Mouse (Mus musculus): Measurements from ENCODE around the gene Gm960. TPM values are rescaled to one million over a fixed set of nuclear protein-coding genes. Genes with fewer than 3 reads are reported as not detected.
A peak's percentile ranks its signal among the peaks of the same experiment; 100 is the strongest.

The Gm960 gene
- polyA plus RNA-seq, 1 experiment: 4.9 TPM

- no peaks in the 10 kb centered on the region; the same call in 1 of the 2 replicates for H3K36me3 ChIP-seq (ENCODE audit: control insufficient read depth, insufficient read depth, low read length)
- no peak overlapping the region for H3K27ac ChIP-seq (ENCODE audit: control insufficient read depth, insufficient read depth, low read depth, low read length)
- TF ChIP-seq CTCF (IDR thresholded peaks at IDR 0.05; ENCODE audit: control insufficient read depth, insufficient read depth, insufficient replicate concordance, low read depth, low read length) (no peak), POLR2A (IDR thresholded peaks at IDR 0.05; ENCODE audit: control insufficient read depth, low read depth, low read length) (no peak)
- no peaks in the 10 kb centered on the region for H3K27me3 ChIP-seq (ENCODE audit: control insufficient read depth, insufficient read depth, low read length)
- no peak overlapping the region for H3K4me3 ChIP-seq (ENCODE audit: control insufficient read depth, low read depth, low read length)
- H3K4me1 ChIP-seq (ENCODE audit: control insufficient read depth, insufficient read depth, low read length): peaks cover 16% of the 10 kb centered on the region
Measured at GRCm38 (mm10) chr19:4616546-4616945, 81.9 kb downstream of the Gm960 start.

GRCm38 (mm10) chr19:4615151-4616093 is 83.0 kb downstream of the Gm960 start, which contains the start of gene Lrfn4:
Gene Lrfn4 (minus strand): TSS chr19:4615667.
- no peaks in the 10 kb centered on the region for H3K27me3 ChIP-seq (ENCODE audit: control insufficient read depth, insufficient read depth, low read length)
- H3K36me3 ChIP-seq (ENCODE audit: control insufficient read depth, insufficient read depth, low read length): no peaks in the 10 kb centered on the region; the same call in 1 of the 2 replicates
- H3K4me1 ChIP-seq (ENCODE audit: control insufficient read depth, insufficient read depth, low read length): peaks cover 16% of the 10 kb centered on the region
- TF ChIP-seq POLR2A (IDR thresholded peaks at IDR 0.05; ENCODE audit: control insufficient read depth, low read depth, low read length) (peak; percentile 18; the same call in 1 of the 2 replicates), CTCF (IDR thresholded peaks at IDR 0.05; ENCODE audit: control insufficient read depth, insufficient read depth, insufficient replicate concordance, low read depth, low read length) (no peak)
- peak within 1 kb of the TSS; percentile 83 for H3K4me3 ChIP-seq (ENCODE audit: control insufficient read depth, low read depth, low read length)
- H3K27ac ChIP-seq (ENCODE audit: control insufficient read depth, insufficient read depth, low read depth, low read length): peak within 1 kb of the TSS; percentile 21; the same call in 1 of the 2 replicates

- Histone ChIP-seq H3K4me1 (ENCODE audit: control insufficient read depth, insufficient read depth, low read length) (peaks cover 16% of the 10 kb centered on the region), H3K27me3 (ENCODE audit: control insufficient read depth, insufficient read depth, low read length) (no peaks in the 10 kb centered on the region), H3K27ac (ENCODE audit: control insufficient read depth, insufficient read depth, low read depth, low read length) (no peak overlapping the region), H3K4me3 (ENCODE audit: control insufficient read depth, low read depth, low read length) (peak overlapping the region; percentile 83), H3K36me3 (ENCODE audit: control insufficient read depth, insufficient read depth, low read length) (no peaks in the 10 kb centered on the region)
- TF ChIP-seq CTCF (IDR thresholded peaks at IDR 0.05; ENCODE audit: control insufficient read depth, insufficient read depth, insufficient replicate concordance, low read depth, low read length) (no peak), POLR2A (IDR thresholded peaks at IDR 0.05; ENCODE audit: control insufficient read depth, low read depth, low read length) (no peak)
Measured at GRCm38 (mm10) chr19:4614305-4615150, 83.9 kb downstream of the Gm960 start.

- no peaks in the 10 kb centered on the region for H3K27me3 ChIP-seq (ENCODE audit: control insufficient read depth, insufficient read depth, low read length)
- peaks cover 16% of the 10 kb centered on the region for H3K4me1 ChIP-seq (ENCODE audit: control insufficient read depth, insufficient read depth, low read length)
- no peaks in the 10 kb centered on the region for H3K36me3 ChIP-seq (ENCODE audit: control insufficient read depth, insufficient read depth, low read length)
- no peak overlapping the region for H3K27ac ChIP-seq (ENCODE audit: control insufficient read depth, insufficient read depth, low read depth, low read length)
- no peak overlapping the region for H3K4me3 ChIP-seq (ENCODE audit: control insufficient read depth, low read depth, low read length)
- no peak for TF ChIP-seq CTCF (IDR thresholded peaks at IDR 0.05; ENCODE audit: control insufficient read depth, insufficient read depth, insufficient replicate concordance, low read depth, low read length)
- TF ChIP-seq POLR2A (IDR thresholded peaks at IDR 0.05; ENCODE audit: control insufficient read depth, low read depth, low read length): no peak
Measured at GRCm38 (mm10) chr19:4613464-4614304, 84.8 kb downstream of the Gm960 start.

- H3K27me3 ChIP-seq (ENCODE audit: control insufficient read depth, insufficient read depth, low read length): no peaks in the 10 kb centered on the region
- no peak overlapping the region for H3K27ac ChIP-seq (ENCODE audit: control insufficient read depth, insufficient read depth, low read depth, low read length)
- TF ChIP-seq CTCF (IDR thresholded peaks at IDR 0.05; ENCODE audit: control insufficient read depth, insufficient read depth, insufficient replicate concordance, low read depth, low read length): no peak
- no peak for TF ChIP-seq POLR2A (IDR thresholded peaks at IDR 0.05; ENCODE audit: control insufficient read depth, low read depth, low read length)
- H3K4me3 ChIP-seq (ENCODE audit: control insufficient read depth, low read depth, low read length): no peak overlapping the region
- no peaks in the 10 kb centered on the region for H3K36me3 ChIP-seq (ENCODE audit: control insufficient read depth, insufficient read depth, low read length)
- peaks cover 16% of the 10 kb centered on the region for H3K4me1 ChIP-seq (ENCODE audit: control insufficient read depth, insufficient read depth, low read length)
Measured at GRCm38 (mm10) chr19:4612181-4612961, 86.1 kb downstream of the Gm960 start.

GRCm38 (mm10) chr19:4610109-4610508 is 88.4 kb downstream of the Gm960 start:
- peaks cover 6% of the 10 kb centered on the region for H3K4me1 ChIP-seq (ENCODE audit: control insufficient read depth, insufficient read depth, low read length)
- no peak overlapping the region for H3K27ac ChIP-seq (ENCODE audit: control insufficient read depth, insufficient read depth, low read depth, low read length)
- H3K36me3 ChIP-seq (ENCODE audit: control insufficient read depth, insufficient read depth, low read length): no peaks in the 10 kb centered on the region
- H3K4me3 ChIP-seq (ENCODE audit: control insufficient read depth, low read depth, low read length): no peak overlapping the region
- H3K27me3 ChIP-seq (ENCODE audit: control insufficient read depth, insufficient read depth, low read length): no peaks in the 10 kb centered on the region
- TF ChIP-seq CTCF (IDR thresholded peaks at IDR 0.05; ENCODE audit: control insufficient read depth, insufficient read depth, insufficient replicate concordance, low read depth, low read length) (no peak), POLR2A (IDR thresholded peaks at IDR 0.05; ENCODE audit: control insufficient read depth, low read depth, low read length) (no peak)
